Mouse (Mus musculus) brain, adult 2 months (tissue): ENCODE data around the gene Deup1.

Experiments
- DNase-seq: peaks from one replicate; pipeline ENCODE4 v3.0.0; 2011; ENCODE audit warnings: low read depth, low spot score

Deup1 gene

DNA sequence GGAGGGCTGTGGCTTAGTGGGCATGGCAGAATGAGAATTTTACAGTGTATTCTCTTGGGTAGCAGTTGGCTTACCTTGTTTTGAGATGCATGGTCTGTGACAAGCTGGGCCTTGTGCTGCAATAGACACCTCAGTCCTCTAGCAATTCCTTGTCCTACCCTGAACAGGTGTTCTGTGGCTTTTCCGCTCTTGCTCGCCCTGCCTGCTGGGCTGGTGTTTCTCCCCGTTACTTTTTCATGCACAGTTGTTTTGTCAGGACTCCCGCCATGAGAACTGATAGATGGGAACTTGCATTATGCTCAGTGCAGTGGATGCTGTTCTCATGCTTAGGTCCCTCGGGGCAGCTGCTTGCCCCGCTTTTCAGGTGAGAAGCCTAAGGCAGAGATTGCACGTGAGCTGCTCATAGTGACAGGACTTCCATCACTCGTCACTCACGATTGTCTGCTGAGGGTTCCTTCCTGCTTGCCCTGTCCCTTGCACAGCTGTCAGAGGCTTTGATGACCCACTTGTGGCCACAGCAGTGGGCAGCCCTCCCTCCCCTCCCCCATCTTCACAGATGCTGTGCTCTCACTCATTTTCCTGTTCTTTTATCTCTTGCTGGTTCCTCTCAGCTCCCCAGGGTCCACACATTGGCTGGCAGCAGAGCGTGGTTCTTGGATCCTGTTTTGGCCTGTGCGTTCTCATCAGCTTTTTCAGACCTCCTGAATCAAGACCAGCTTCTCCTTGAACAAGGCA, 94.2 kb downstream of the Deup1 start:
- no peak for DNase-seq

DNA sequence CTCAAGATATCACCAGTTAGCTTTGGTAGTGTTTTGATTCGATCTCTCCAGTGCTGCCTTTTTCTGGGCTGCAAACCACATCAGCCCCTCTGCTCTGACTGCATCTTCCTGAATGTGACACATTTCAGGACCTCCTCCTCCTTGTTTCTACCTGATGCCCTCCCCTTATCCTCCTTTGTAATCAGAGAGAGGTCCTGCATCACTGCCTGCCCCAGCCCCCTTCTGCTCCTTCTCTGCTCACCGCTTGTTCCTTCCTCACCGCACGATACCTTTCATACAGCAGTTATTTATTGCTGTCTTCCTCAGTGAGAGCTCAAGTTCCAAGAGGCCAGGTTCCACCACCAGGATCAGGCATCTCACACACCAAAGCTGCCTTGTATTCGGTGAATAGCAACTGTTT, 96.5 kb downstream of the Deup1 start:
- DNase-seq, result no peak

- DNase-seq, result no peak
Measured at GRCm38 (mm10) chr9:15529965-15530320, 97.8 kb downstream of the Deup1 start.

DNA sequence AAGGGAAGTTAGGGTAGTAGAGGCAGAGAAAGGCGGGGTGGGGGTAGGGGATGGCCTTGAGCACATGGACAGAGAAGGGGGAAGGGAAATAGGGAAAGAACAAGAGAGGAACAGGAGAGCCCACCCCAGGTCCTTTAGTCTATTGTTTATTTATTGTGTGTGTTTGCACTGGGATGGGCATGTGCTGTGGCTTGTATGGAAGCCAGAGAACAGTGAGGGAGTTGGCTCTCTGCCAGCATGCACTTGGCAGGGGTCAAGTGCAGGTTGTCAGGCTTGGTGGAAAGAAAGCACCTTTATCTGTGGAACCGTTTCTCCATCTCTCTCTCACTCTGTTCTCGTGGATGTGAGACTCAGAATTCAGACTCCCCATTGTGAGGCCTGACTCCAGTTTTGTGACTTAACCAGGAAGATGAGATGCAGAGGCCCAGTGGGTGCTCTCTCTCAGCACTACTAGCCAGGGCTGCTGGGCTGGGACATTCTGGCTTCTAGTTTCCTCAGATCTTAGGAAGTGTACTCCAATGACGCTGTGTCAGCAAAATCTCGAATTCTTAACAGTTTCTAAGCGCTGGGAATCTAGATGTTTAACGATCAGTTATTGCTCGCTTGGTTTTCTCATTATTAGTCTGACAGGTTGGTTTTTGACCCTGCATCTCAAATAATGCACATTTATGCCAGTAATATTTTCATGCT, 98.3 kb downstream of the Deup1 start:
- DNase-seq, result peak; percentile 25

DNA sequence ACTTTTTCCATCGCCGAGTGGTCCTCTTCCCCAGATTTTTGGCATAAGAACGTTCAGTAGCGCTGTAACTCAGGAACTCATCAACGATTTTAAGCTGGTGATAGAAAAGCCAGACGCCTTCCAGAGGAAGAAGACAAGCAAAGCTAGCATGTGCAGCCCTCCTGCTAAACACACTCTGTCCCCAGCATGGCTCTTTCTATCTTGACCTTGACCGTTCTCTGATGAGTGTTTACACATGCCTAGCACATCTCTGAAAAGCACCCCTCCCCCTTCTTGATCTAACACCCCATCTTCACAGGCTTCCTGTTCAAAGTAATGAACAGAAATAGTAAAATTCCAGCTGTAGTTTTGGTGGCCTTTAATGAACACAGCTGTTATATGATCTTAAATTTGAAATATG, 99.4 kb downstream of the Deup1 start:
- no peak for DNase-seq

DNA sequence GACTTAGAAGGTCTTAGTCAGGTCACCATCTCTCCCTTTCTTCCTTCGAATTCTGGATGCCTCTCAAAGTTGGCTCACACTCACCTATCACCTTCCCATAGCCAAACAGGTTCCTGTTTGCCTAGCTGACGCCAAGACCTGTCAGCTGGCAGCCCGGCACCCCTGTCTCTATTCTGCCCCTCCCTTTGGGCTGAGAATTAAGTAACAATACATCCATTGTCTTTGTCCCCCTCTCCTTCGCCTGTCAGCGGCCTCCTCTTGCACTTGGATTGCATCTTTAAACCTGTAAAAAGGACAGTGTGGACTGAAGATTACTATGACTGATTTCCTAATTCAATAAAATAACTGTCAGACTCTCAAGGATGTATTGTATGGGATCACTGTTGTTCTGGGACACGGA, 99.9 kb downstream of the Deup1 start:
- DNase-seq, result no peak

DNA sequence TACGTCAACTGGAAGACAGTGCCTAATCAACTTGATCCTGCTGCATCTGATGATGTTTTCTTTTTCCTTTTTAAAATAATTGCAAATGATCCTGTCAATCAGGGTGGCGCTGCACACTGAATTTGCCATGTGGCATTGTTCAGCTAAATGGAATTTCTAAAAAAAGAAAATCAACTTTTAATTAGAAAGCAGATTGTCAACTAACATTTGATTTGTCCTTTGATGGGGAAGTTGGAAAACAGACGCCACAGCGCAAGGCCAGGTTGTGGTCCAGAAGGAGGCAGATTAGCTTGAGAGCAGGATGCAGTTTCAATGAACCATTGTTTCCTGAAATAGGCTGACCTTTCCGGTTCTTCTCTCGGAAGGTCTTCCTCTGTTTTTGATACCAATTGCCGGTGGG, 101.2 kb downstream of the Deup1 start:
- peak; percentile 16 for DNase-seq

GRCm38 (mm10) chr9:15525246-15525645, 102.5 kb downstream of the Deup1 start:
- DNase-seq, result no peak

DNA sequence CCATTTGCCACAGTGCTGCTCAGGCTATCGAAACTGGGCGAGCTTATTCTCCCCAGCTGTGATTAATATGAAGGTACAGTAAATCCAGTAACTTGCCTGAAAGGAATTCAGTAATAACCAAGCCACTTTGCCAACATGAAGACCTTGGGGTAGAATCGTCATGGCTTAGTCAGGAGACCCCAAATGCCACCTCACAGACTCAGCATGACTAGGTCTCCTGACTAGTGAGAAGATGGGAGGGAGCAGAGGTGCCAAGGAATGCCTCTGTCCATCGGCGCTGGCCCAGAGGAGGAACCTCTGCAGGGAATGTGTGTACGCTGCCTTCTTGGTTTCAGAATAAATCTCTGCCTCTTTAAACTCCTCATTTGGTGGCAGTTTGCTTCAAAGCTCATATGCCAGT, 104.1 kb downstream of the Deup1 start:
- DNase-seq, result no peak

- DNase-seq, result no peak
Measured at GRCm38 (mm10) chr9:15522887-15523286, 104.8 kb downstream of the Deup1 start.

- no peak for DNase-seq
Measured at GRCm38 (mm10) chr9:15522348-15522747, 105.4 kb downstream of the Deup1 start.

GRCm38 (mm10) chr9:15517979-15518378, 109.8 kb downstream of the Deup1 start:
- no peak for DNase-seq

DNA sequence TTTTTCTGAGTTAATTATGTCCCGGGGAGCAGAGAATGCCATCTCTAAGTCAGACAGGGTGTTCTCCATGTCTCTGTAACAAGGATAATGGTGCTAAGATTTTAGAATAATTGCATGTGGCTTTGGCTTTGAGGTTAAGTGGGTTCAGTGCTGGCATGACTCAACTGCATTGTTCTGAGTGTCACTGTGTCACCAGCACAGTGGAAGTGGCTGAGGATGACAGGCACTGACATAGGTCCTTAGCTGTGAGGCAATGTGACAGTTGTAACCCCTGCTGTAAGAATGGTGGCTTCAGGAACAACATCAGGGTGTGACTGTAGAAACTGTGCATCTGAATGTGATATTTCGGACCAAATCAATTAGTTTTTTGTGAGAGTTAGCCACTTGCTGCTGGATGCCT, 111.7 kb downstream of the Deup1 start:
- DNase-seq, result no peak

DNA sequence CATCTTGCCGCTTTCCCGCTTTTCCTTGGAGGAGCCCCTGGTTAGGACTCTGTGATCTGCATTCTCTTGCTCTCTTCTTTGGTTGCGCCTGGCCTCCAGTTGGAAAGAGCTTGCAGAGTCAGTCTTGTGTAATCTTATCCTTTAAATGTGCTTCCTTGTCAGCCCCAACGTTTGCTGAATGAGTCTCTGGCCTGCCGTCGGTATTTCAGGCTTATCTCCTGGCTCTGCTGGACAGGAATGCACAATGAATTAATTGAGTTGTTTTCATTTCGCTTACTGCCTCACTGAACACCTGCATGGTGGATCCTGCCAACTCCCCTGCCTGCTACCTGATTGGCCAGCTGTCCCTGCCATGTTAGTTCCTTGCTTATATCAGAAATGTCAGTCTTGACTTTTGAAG, 114.8 kb downstream of the Deup1 start:
- no peak for DNase-seq

DNA sequence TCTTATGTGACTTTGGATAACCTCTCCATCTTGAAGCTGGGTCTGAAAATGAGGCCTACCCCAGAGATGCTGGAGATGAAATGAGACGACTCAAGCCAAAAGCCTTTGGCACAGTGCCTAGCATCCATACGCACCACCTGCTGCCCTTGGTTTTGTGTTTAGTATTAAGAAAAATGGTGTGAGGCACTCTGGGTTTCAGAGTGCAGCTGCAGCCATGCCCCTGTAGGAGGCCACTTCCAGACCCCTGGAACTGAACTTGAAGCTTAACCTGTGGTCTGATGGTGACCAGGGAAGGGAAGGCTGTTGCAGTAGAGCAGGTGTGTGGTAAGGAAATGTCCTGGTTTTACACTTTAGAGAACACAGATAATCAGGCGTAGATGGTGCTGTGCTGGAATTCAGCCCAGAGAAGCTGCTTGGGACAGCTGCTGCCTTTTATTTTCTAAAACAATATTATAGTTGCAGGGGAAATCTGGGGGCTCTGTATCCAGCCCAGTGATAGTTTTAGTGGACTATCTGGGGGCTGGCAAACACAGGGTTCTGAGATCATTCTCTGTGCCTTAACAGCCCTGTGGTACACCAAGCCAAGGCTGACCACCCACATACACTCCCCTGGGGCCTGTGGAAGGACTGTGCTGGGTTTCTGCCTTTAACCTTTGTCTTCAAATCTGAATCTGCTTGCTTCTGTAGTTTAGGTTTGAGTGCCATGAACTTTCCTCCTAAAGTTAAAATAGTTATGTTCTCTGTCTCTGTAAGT, 117.0 kb downstream of the Deup1 start:
- peak; percentile 55 for DNase-seq
